Mouse (Mus musculus) inflammation-experienced regulatory T-cells, adult 6 months (primary cell): Measurements from ENCODE around the gene Cacna1g. TPM values are rescaled to one million over a fixed set of nuclear protein-coding genes. Genes with fewer than 3 reads are reported as not detected.

Source experiments
- ATAC-seq: one replicate; pipeline ENCODE4 v1.8.0; 2017
- polyA plus RNA-seq, 3 experiments: library from polyadenylated mRNA; unstranded; fragments of 100-300 nt; shearing (Covaris generic); gene quantifications; one replicate each; pipeline ENCODE4 v1.2.1; 2017

Cacna1g gene
- polyA plus RNA-seq, 3 experiments from 2014 or later = not detected

- no peak for ATAC-seq
Measured at GRCm38 (mm10) chr11:94480382-94480781, 6.4 kb upstream of the Cacna1g start.

GRCm38 (mm10) chr11:94477651-94478050 is 3.7 kb upstream of the Cacna1g start:
- ATAC-seq = no peak

DNA sequence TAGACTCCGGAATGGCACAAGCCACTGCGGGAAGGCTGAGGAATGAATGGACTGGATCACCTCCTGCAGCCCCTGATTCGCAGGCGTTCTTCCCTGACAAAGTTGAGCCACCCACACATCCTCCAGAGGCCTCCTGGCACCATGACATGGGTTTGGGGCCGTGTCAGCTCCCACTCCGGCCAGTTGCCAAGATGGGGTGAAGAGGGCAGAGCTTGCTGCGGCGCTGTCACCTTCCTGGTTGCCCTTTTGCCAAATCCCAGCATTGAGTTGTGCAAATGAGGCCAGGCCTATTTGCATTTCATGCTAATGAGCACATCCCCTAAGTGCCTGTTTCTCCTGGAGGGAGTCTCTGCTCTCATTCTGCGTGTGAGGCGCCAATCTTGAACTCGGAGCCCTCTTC is 1.7 kb upstream of the Cacna1g start:
- no peak for ATAC-seq

GRCm38 (mm10) chr11:94474544-94474910 is 529 bp upstream of the Cacna1g start:
- no peak for ATAC-seq

DNA sequence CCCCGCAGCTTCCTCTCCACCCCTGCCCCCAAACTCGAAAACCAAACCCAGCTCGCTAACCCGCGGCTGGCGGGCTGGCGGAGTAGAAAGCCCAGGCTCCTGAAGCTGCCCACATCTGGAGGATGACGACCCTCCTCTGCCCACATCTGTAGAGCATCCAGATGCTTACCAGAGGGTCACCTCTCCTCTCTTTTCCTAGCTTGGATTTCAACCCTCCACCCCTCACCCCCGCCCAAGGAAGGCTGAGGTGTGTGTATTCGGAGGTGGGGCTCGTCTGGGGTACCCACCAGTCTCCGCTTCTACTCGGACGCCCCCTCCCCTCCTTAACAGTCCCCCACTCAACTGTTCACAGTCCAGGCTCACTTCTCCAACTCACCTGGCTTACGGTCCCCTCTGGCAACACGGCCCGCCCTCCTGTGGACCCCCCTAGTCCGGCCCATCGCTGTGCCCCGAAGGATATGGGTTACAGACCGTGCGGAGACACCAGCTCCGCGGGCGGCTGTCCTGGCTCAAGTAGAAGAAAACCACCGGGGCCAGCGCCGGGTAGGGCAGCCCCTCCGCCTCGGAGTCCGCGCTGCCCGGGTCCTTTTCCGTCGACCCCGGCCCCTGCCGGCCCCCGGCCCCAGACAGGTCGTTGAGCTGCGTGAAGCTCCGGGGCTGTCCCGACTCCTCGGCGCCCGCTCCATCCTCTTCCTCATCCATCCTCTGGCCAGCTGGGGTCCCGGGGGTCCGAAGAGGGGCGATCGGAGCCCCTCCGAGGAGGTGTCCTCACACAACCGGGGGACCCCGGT is 887 bp downstream of the Cacna1g start:
- peak; percentile 23 for ATAC-seq

DNA sequence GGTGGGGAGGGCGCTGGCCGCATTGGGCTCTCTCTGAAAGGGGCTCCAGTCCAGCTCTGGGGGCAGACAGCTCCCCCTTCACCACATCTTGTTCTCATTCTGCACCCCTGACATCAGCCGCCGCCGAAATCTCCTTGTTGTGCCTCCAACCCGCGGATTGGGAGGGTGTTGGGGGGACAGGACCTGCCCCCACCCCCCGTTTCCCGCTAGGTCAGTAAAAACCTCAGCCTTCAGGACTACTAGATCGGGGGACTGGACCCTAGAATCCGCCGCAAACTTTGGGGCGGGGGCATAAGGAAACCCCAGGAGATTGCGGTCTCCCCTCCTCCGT is 1.4 kb downstream of the Cacna1g start:
- peak; percentile 17 for ATAC-seq

DNA sequence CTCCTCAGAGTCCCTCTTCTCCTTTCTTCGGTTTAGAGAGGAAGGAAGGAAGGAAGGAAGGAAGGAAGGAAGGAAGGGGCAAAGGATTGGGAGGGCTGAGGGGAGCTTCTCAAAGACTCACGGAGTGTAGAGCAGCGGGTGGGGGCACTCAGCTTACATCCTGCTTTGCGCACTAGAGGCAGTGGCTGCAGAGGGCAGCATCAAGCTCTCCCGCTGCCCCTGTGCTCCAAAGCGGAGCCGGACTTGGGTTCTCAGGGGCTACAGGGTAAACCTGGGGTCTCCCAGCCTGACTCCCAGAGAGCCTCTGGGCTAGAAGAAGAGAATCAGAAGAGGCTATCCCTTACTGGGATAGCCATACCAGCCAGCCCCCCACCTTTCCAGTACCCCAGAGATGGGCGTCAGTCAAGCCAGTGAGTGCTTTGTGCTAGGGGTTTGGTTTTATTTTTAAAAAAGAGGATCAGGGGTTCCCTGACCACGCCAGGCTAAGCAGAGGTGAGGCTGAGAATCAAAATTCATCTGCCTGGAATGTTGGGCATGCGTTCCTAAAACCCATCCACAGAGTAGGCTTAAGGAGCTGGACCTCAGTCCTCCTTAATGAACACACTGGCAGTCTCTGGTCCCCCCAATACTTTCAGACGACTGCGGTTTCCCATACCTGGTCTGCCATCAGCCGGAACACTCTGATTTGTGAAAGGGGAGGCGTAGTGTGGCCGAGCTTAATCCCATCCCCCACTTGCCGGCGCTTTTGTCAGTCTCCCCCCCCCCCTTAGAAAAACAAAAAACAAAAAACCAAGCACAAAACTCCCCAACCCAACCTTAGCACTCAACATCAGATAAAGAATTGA is 2.0 kb downstream of the Cacna1g start:
- ATAC-seq = no peak

DNA sequence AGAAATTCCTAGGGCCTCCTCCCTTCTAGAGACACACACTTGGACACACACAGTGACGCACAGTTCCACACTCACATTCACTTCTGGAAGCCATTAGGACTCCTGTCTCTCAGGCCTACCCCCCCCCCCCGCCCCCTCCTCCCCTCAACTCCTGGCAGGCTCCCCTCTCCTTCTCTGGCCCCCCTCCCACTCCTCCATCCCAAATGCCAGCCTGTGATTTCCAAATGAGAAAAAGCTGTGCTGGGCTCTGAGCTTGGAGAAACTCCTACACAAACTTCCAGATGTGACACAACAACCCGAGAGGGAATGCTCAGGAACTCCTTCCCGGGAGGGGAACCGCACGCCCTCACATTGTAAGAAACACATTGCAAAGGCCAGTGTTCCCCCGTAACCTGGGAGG is 3.6 kb downstream of the Cacna1g start:
- no peak for ATAC-seq

DNA sequence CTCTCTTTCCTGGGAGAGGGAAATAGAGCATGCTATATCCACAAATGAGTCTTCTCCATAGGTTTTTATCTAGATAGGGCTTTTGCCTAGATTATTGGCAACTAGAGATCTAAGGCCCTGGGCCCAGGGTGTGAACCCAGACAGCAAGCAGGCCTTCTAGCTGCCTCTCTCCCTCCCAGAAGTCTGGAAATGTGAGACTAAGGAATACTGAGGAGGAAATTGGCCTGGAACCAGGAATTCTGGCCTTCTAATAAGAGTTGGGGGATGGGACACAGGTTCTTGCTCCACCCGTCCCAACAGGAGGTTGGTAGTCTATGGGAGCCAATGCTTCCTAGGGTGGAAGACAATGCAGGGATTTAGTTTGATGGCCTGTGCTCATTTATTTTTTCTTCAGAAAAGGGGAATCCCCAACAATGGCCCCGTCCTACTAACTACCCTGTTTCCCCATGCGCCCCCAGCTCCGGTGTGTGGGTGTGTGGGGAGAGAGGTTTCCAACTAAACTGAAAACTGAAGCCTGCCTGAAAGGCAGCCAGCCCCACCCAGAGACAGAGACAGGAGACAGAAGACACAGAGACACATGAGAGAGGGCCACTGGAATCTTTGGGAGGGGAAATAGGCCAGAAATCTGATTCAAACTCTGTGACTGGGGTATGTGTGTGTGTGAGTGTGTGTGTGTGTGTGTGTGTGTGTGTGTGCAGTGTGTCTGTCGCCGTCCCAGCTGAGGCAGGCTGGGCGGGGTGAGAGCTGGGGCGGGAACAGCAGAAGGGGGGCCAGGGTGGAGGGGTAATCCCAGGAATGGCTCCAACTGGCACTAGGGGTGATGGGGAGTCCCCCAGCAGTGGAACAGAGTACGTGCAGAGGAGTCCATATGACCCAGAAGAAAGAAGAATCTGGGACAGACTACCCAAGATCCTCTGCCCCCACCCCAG is 4.6 kb downstream of the Cacna1g start:
- ATAC-seq = no peak

- no peak for ATAC-seq
Measured at GRCm38 (mm10) chr11:94468582-94469064, 5.4 kb downstream of the Cacna1g start.

GRCm38 (mm10) chr11:94466333-94466855 is 7.6 kb downstream of the Cacna1g start:
- no peak for ATAC-seq

GRCm38 (mm10) chr11:94464170-94464569 is 9.8 kb downstream of the Cacna1g start:
- ATAC-seq = no peak

GRCm38 (mm10) chr11:94461856-94462255 is 12.1 kb downstream of the Cacna1g start:
- no peak for ATAC-seq

- no peak for ATAC-seq
Measured at GRCm38 (mm10) chr11:94457001-94457400, 17.0 kb downstream of the Cacna1g start.

DNA sequence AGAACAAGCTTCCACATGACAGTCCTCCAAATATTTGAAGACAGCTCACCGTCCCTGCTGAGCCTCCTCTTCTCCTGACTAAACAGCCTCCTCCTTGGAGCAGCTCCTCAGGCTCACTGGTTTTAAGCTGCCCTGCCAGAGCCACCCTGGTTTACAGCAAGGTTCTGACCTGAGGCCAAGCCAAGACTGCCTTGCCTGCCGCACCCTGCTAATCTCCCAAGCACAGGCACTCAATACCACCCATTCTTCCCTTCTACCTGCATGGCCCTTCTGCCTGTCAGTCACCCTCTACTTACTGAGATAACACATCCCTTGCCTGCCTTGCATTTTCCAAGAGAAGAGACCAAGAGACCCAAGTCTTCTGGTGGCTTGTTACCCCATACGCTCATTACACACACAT is 17.7 kb downstream of the Cacna1g start:
- no peak for ATAC-seq

DNA sequence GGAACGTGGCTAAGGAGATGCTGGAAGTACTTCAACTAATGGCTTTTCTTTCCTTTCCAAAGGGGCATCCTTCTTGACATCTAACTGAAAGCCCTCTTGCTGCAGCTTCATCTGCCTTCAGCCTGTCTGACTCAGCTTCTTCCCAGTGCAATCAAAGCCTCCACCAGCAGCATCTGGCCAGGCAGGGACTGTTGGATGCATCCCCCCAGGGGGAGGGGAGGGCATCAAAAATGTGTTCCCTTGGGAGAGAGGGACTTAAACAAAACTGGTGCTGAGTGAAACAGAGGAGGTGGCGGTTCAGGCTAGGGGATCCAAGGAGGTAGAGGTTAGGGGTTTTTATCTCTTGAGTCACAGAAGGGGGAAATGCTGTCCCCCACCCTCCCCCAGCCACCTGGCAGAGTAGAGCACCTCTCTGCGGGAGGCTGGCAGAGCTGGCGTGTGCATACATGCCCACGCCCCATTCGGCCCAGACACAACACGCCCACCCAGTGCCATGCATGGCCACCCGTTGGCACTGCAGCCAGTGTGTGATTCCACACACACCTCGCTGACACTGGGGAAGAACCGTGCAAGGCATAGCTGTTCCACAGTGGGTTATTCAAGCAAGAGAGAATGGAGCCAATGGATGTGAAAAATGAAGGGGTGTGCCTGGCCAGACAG is 18.7 kb downstream of the Cacna1g start:
- no peak for ATAC-seq

DNA sequence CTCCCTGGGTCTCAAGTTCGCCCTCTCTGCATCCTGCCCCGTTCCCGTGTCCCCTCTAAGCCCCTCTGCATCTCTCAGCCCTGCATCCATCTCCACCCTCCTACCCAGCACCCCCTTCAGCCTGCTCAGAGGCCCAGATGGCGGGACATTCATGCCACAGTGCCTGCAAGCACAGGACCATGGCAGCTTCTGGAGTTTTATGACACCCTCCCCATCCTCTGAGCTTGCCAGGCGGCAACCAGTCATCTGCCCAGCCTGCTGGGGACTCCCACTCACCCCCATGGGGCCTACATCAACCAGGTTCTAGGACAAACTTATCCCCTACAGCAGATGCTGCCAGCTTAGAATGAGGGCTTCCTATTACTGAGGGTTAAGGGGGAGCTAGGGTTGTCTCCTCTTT is 19.2 kb downstream of the Cacna1g start:
- ATAC-seq = no peak

DNA sequence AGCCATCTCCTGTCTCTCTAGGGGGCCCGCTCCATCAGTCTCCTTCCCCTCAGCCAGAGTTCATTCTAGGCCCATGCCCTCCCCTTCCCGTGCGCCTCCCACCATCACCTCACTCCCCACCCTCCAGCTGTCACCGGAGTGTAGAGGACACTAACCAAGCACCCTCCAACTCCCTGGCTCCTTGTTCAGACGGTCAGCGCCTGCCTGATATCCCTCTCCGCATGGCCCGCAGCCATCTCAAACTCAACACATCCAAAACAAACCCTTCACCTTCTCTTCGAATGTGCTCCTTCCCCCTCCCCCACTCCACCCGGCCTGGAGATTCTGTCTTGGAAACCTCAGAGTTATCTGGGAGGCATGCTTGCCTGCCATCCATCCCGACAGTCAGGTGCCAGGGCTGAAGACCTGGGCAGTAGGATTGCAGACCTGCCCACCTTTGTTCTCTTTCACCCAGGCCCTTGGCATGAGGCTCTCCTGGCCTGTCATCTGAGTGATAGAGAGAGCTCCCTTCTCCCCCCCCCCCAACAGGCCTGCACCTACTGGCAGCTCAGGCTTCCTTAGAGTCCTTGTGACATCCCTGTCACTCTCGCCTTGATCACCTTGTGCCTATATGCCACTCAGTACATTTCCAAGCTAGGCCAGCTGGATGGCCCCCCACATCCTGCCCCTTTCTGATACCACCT is 22.8 kb downstream of the Cacna1g start:
- ATAC-seq = no peak

GRCm38 (mm10) chr11:94449886-94450285 is 24.1 kb downstream of the Cacna1g start:
- no peak for ATAC-seq

- no peak for ATAC-seq
Measured at GRCm38 (mm10) chr11:94449239-94449638, 24.8 kb downstream of the Cacna1g start.

DNA sequence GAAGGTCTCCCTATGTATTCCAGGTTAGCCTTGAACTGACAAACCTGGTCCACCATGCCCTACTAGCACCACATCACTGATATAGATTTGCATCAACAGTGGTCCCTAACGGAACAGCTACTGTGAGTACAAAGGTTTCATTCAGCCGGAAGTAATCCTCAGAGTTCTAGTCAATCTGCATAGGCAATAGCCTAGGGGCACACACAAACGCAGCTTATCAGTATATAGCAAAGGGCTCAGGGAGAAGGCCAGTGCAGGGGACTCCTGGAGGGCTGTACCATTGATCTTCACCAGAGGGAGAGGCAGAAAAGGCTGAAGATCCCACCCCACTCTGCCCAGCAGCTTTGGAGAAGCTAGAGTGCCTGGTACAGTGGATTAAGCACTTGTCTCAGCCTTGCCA is 27.0 kb downstream of the Cacna1g start:
- ATAC-seq = no peak
